Mouse (Mus musculus): ENCODE results near the gene Ctso. TPM values are rescaled to one million over a fixed set of nuclear protein-coding genes. Genes with fewer than 3 reads are reported as not detected.

The Ctso gene
- polyA plus RNA-seq, 1 experiment from 2014 or later: 8.9 TPM

- no peaks in the 10 kb centered on the region for H3K4me1 ChIP-seq (ENCODE audit: control insufficient read depth, insufficient read depth, low read length)
- H3K4me2 ChIP-seq (ENCODE audit: low read length): no peak overlapping the region
- H3K27me3 ChIP-seq (replicated peaks; ENCODE audit: control insufficient read depth, insufficient read depth, low read length): no peaks in the 10 kb centered on the region
- no peaks in the 10 kb centered on the region for H3K36me3 ChIP-seq (ENCODE audit: control insufficient read depth, insufficient read depth, low read length)
- H3K4me3 ChIP-seq (ENCODE audit: low read depth, low read length): no peak overlapping the region
- no peaks in the 10 kb centered on the region for H3K9me3 ChIP-seq (replicated peaks; ENCODE audit: control insufficient read depth, low read length)
- ATAC-seq (no peak), DNase-seq (ENCODE audit: low spot score) (no peak)
- H3K9ac ChIP-seq (ENCODE audit: low read length): no peak overlapping the region
- H3K27ac ChIP-seq (ENCODE audit: low read depth, low read length): no peak overlapping the region
- 68% methylated on average over 4 of the region's 4 CpGs for WGBS
These were observed 43.2 kb downstream of the Ctso start for GRCm38 (mm10) chr3:81975607-81976006.

DNA sequence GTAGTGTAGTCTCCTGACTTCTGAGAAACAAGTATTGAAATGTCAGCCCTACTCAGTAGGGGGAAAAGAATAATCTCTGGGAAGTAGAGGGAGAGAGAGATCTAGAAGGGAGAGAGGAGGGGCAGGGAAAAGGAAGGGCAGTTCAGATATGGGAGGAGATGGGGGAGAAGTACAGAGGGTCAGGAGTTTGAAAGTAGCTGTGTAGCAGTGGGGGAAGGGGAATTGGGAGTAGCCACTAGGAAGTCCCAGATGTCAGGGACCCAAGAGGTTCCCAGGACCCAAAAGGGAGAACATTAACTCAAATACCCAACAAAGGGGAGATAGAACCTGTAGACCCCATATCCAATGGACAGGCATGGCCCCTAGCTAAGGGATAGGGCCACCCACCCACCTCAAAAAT lies 43.7 kb downstream of the Ctso start, which contains the start of gene Tdo2:
TSS of gene Tdo2 (minus strand) at position 101 of the 400 bp plus-strand sequence.
- ATAC-seq: no peak
- Histone ChIP-seq H3K4me1 (ENCODE audit: control insufficient read depth, insufficient read depth, low read length) (no peaks in the 10 kb centered on the region), H3K9ac (ENCODE audit: low read length) (no peak within 1 kb of the TSS), H3K9me3 (replicated peaks; ENCODE audit: control insufficient read depth, low read length) (no peaks in the 10 kb centered on the region), H3K4me3 (ENCODE audit: low read depth, low read length) (no peak within 1 kb of the TSS), H3K4me2 (ENCODE audit: low read length) (no peak within 1 kb of the TSS), H3K27ac (ENCODE audit: low read depth, low read length) (no peak within 1 kb of the TSS), H3K27me3 (replicated peaks; ENCODE audit: control insufficient read depth, insufficient read depth, low read length) (no peaks in the 10 kb centered on the region), H3K36me3 (ENCODE audit: control insufficient read depth, insufficient read depth, low read length) (no peaks in the 10 kb centered on the region)
- no peak for DNase-seq (ENCODE audit: low spot score)

DNA sequence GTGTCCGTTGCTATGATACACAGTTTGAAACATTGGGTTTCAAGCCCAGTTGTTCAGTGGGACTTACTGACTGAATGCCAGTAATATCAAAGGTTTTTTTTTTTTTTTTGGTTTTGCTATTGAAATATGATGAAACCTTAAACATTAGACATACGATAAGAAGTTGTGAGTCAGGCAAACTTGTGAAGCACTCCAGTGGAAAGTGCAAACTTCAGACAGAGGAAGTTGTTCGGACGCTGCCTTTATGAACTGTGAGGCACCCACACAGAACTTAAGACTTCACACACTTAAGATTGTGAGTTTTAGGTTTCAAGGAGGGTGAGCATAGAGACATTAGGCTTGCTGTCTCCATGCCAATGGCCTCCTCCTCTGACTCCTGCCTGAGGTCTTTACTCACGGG lies 49.2 kb downstream of the Ctso start:
- DNase-seq (ENCODE audit: low spot score): no peak
- ATAC-seq: no peak
- Histone ChIP-seq H3K9me3 (replicated peaks; ENCODE audit: control insufficient read depth, low read length) (no peaks in the 10 kb centered on the region), H3K36me3 (ENCODE audit: control insufficient read depth, insufficient read depth, low read length) (no peaks in the 10 kb centered on the region), H3K9ac (ENCODE audit: low read length) (no peak overlapping the region), H3K4me2 (ENCODE audit: low read length) (no peak overlapping the region), H3K4me3 (ENCODE audit: low read depth, low read length) (no peak overlapping the region), H3K27ac (ENCODE audit: low read depth, low read length) (no peak overlapping the region), H3K27me3 (replicated peaks; ENCODE audit: control insufficient read depth, insufficient read depth, low read length) (no peaks in the 10 kb centered on the region), H3K4me1 (ENCODE audit: control insufficient read depth, insufficient read depth, low read length) (peaks cover 3% of the 10 kb centered on the region; the same call in 1 of the 2 replicates)
- WGBS: 93% methylated on average over 5 of the region's 5 CpGs

DNA sequence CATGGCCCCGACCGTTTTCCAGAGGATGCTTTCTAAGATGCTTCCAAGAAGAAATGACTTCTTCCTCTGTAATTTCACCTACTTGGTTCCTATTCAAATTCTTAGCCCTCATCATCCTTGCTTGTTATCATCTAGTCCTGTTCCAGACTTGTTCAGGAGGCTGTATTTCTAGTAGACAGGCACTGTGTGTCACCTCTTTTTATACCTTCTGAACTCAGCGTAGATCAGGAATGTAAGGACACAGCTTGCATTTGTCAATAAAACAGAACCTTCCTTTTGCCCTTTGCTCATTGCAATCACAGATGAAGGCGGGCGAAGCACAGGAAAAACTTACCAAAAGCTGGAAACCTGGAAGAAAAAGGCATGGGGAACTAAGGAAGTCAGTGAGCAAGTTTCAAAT lies 49.6 kb downstream of the Ctso start, which contains the start of gene Asic5:
TSS of gene Asic5 (plus strand) at position 301 of the 400 bp plus-strand sequence.
- H3K36me3 ChIP-seq (ENCODE audit: control insufficient read depth, insufficient read depth, low read length): no peaks in the 10 kb centered on the region
- peaks cover 3% of the 10 kb centered on the region; the same call in 1 of the 2 replicates for H3K4me1 ChIP-seq (ENCODE audit: control insufficient read depth, insufficient read depth, low read length)
- no peak within 1 kb of the TSS for H3K9ac ChIP-seq (ENCODE audit: low read length)
- H3K4me2 ChIP-seq (ENCODE audit: low read length): no peak within 1 kb of the TSS
- H3K27ac ChIP-seq (ENCODE audit: low read depth, low read length): no peak within 1 kb of the TSS
- 91% methylated on average over 5 of the region's 5 CpGs for WGBS
- no peak within 1 kb of the TSS for H3K4me3 ChIP-seq (ENCODE audit: low read depth, low read length)
- DNase-seq (ENCODE audit: low spot score) (no peak), ATAC-seq (no peak)
- no peaks in the 10 kb centered on the region for H3K27me3 ChIP-seq (replicated peaks; ENCODE audit: control insufficient read depth, insufficient read depth, low read length)
- no peaks in the 10 kb centered on the region for H3K9me3 ChIP-seq (replicated peaks; ENCODE audit: control insufficient read depth, low read length)

GRCm38 (mm10) chr3:81983120-81983895 lies 50.9 kb downstream of the Ctso start:
- ATAC-seq: no peak
- WGBS: 79% methylated on average over 8 of the region's 8 CpGs

DNA sequence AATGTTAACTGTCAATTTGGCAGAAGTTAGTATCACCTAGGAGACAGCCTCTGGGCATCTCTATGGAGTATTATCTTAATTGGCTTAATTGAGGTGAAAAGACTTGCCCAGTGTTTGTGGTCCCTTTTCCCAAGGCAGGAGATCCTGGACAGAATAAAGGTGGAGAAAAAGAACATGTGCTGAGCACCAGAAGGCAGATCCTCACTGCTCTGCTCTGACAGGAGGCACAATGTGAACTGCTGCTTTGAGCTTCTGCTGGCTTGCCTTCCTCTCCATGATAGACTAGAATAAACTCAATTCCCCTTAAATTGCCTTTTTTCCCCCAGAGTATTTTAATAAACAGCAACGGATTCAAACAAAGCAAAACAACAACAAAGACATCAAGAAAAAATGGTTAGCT lies 52.7 kb downstream of the Ctso start:
- Histone ChIP-seq H3K4me1 (ENCODE audit: control insufficient read depth, insufficient read depth, low read length) (peaks cover 3% of the 10 kb centered on the region; the same call in 1 of the 2 replicates), H3K4me3 (ENCODE audit: low read depth, low read length) (no peak overlapping the region), H3K27ac (ENCODE audit: low read depth, low read length) (no peak overlapping the region), H3K4me2 (ENCODE audit: low read length) (no peak overlapping the region), H3K36me3 (ENCODE audit: control insufficient read depth, insufficient read depth, low read length) (no peaks in the 10 kb centered on the region), H3K27me3 (replicated peaks; ENCODE audit: control insufficient read depth, insufficient read depth, low read length) (no peaks in the 10 kb centered on the region), H3K9me3 (replicated peaks; ENCODE audit: control insufficient read depth, low read length) (no peaks in the 10 kb centered on the region), H3K9ac (ENCODE audit: low read length) (no peak overlapping the region)
- ATAC-seq: no peak
- DNase-seq (ENCODE audit: low spot score): peak; percentile 16
- 47% methylated on average over 1 of the region's 1 CpGs for WGBS

More at GRCm38 (mm10) chr3:81983120-81983895, 50.9 kb downstream of the Ctso start:
- no peak for DNase-seq (ENCODE audit: low spot score)
- no peaks in the 10 kb centered on the region for H3K36me3 ChIP-seq (ENCODE audit: control insufficient read depth, insufficient read depth, low read length)
- no peak overlapping the region for H3K9ac ChIP-seq (ENCODE audit: low read length)
- H3K4me2 ChIP-seq (ENCODE audit: low read length): no peak overlapping the region
- H3K27me3 ChIP-seq (replicated peaks; ENCODE audit: control insufficient read depth, insufficient read depth, low read length): no peaks in the 10 kb centered on the region
- no peak overlapping the region for H3K4me3 ChIP-seq (ENCODE audit: low read depth, low read length)
- peaks cover 3% of the 10 kb centered on the region; the same call in 1 of the 2 replicates for H3K4me1 ChIP-seq (ENCODE audit: control insufficient read depth, insufficient read depth, low read length)
- H3K9me3 ChIP-seq (replicated peaks; ENCODE audit: control insufficient read depth, low read length): no peaks in the 10 kb centered on the region
- no peak overlapping the region for H3K27ac ChIP-seq (ENCODE audit: low read depth, low read length)

- DNase-seq (ENCODE audit: low spot score) (no peak), ATAC-seq (no peak)
- H3K4me3 ChIP-seq (ENCODE audit: low read depth, low read length): no peak overlapping the region
- no peak overlapping the region for H3K27ac ChIP-seq (ENCODE audit: low read depth, low read length)
- H3K4me1 ChIP-seq (ENCODE audit: control insufficient read depth, insufficient read depth, low read length): peaks cover 3% of the 10 kb centered on the region; the same call in 1 of the 2 replicates
- no peaks in the 10 kb centered on the region for H3K36me3 ChIP-seq (ENCODE audit: control insufficient read depth, insufficient read depth, low read length)
- no peaks in the 10 kb centered on the region for H3K27me3 ChIP-seq (replicated peaks; ENCODE audit: control insufficient read depth, insufficient read depth, low read length)
- 88% methylated on average over 2 of the region's 2 CpGs for WGBS
- H3K9ac ChIP-seq (ENCODE audit: low read length): no peak overlapping the region
- no peaks in the 10 kb centered on the region for H3K9me3 ChIP-seq (replicated peaks; ENCODE audit: control insufficient read depth, low read length)
- H3K4me2 ChIP-seq (ENCODE audit: low read length): no peak overlapping the region
These were observed 53.7 kb downstream of the Ctso start for GRCm38 (mm10) chr3:81986103-81986502.

DNA sequence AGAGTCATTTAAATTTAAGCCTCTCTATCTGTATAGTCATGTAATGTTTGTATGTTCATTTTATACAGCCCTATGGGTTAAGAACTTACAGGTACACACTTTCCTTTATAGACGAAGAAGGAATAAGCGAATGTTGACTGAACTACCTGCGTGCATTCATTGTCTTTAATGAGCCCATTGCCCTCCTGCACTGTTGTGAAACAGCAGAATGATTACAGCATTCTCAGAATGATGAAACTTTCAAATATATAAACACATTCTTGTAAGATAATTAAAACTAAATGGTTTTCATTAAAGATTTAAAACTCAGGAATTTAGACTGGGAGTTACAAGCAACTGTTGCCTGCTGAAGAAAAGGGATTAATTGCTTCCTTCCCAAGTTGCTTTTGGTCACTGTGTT lies 55.2 kb downstream of the Ctso start:
- Histone ChIP-seq H3K4me1 (ENCODE audit: control insufficient read depth, insufficient read depth, low read length) (peaks cover 3% of the 10 kb centered on the region; the same call in 1 of the 2 replicates), H3K9me3 (replicated peaks; ENCODE audit: control insufficient read depth, low read length) (no peaks in the 10 kb centered on the region), H3K9ac (ENCODE audit: low read length) (no peak overlapping the region), H3K27me3 (replicated peaks; ENCODE audit: control insufficient read depth, insufficient read depth, low read length) (no peaks in the 10 kb centered on the region), H3K4me2 (ENCODE audit: low read length) (no peak overlapping the region), H3K4me3 (ENCODE audit: low read depth, low read length) (no peak overlapping the region), H3K27ac (ENCODE audit: low read depth, low read length) (no peak overlapping the region), H3K36me3 (ENCODE audit: control insufficient read depth, insufficient read depth, low read length) (no peaks in the 10 kb centered on the region)
- WGBS: 89% methylated on average over 3 of the region's 3 CpGs
- DNase-seq (ENCODE audit: low spot score): no peak
- no peak for ATAC-seq

GRCm38 (mm10) chr3:81989692-81990141 lies 57.3 kb downstream of the Ctso start:
- no peaks in the 10 kb centered on the region for H3K9me3 ChIP-seq (replicated peaks; ENCODE audit: control insufficient read depth, low read length)
- DNase-seq (ENCODE audit: low spot score): no peak
- H3K27me3 ChIP-seq (replicated peaks; ENCODE audit: control insufficient read depth, insufficient read depth, low read length): no peaks in the 10 kb centered on the region
- H3K9ac ChIP-seq (ENCODE audit: low read length): no peak overlapping the region
- H3K27ac ChIP-seq (ENCODE audit: low read depth, low read length): no peak overlapping the region
- no peak overlapping the region for H3K4me2 ChIP-seq (ENCODE audit: low read length)
- ATAC-seq: no peak
- H3K4me1 ChIP-seq (ENCODE audit: control insufficient read depth, insufficient read depth, low read length): peaks cover 3% of the 10 kb centered on the region; the same call in 1 of the 2 replicates
- WGBS: 54% methylated on average over 2 of the region's 2 CpGs
- no peak overlapping the region for H3K4me3 ChIP-seq (ENCODE audit: low read depth, low read length)
- no peaks in the 10 kb centered on the region for H3K36me3 ChIP-seq (ENCODE audit: control insufficient read depth, insufficient read depth, low read length)

Measured in forebrain, embryonic 14.5 days (tissue).